Mouse (Mus musculus) liver, embryonic 15.5 days (tissue): ENCODE data around the gene Mdh1b. TPM values are rescaled to one million over a fixed set of nuclear protein-coding genes. Genes with fewer than 3 reads are reported as not detected.

Experiments
- ATAC-seq: fragments of 200-750 bp; cut with Nextera tagmentation; 2 replicates; pipeline ENCODE4 v1.8.0; 2017; ENCODE audit warnings: moderate number of reproducible peaks, mild to moderate bottlenecking, moderate library complexity; ENCODE audit not compliant: insufficient read depth
- H3K27ac ChIP-seq: fragments of 300-500 bp; sonication (generic); replicated peaks from 2 replicates; pipeline ENCODE4 v1.5.1; 2015; ENCODE audit warnings: mild to moderate bottlenecking, inconsistent platforms
- H3K27me3 ChIP-seq: fragments of 300-500 bp; sonication (generic); 2 replicates; pipeline ENCODE4 v1.6.1; 2015; ENCODE audit warnings: mild to moderate bottlenecking, inconsistent platforms
- H3K36me3 ChIP-seq: fragments of 300-500 bp; sonication (generic); replicated peaks from 2 replicates; pipeline ENCODE4 v1.6.1; 2015; ENCODE audit warnings: moderate library complexity, mild to moderate bottlenecking, inconsistent platforms
- H3K4me1 ChIP-seq: fragments of 300-500 bp; sonication (generic); replicated peaks from 2 replicates; pipeline ENCODE4 v1.6.1; 2015; ENCODE audit warnings: inconsistent platforms
- H3K4me2 ChIP-seq: fragments of 300-500 bp; sonication (generic); 2 replicates; pipeline ENCODE4 v1.6.1; 2015; ENCODE audit warnings: moderate library complexity, mild to moderate bottlenecking, inconsistent platforms
- H3K4me3 ChIP-seq: fragments of 300-500 bp; sonication (generic); replicated peaks from 2 replicates; pipeline ENCODE4 v1.5.1; 2015; ENCODE audit warnings: mild to moderate bottlenecking, inconsistent platforms
- H3K9ac ChIP-seq: fragments of 300-500 bp; sonication (generic); 2 replicates; pipeline ENCODE4 v1.6.1; 2015; ENCODE audit warnings: moderate library complexity, mild to moderate bottlenecking, inconsistent platforms
- H3K9me3 ChIP-seq: fragments of 300-500 bp; sonication (generic); replicated peaks from 2 replicates; pipeline ENCODE4 v1.6.1; 2016; ENCODE audit warnings: inconsistent platforms
- WGBS: fragments of 180-500 bp; shearing (Covaris S2); methylation state at CpG from one replicate; pipeline ENCODE4 v1.1.7; 2015; ENCODE audit warnings: mixed read lengths; ENCODE audit not compliant: insufficient replicate concordance; 5-methylcytosine and 5-hydroxymethylcytosine counted together
- polyA plus RNA-seq: library from polyadenylated mRNA; unstranded; fragments of >200 nt; fragmentation: Nextera tagmentation; extraction: Ambion mirVana; gene quantifications from 2 replicates; pipeline ENCODE4 v1.2.1, GENCODE M21; 2015

Gene Mdh1b
- polyA plus RNA-seq, 1 experiment from 2014 or later, result not detected

DNA sequence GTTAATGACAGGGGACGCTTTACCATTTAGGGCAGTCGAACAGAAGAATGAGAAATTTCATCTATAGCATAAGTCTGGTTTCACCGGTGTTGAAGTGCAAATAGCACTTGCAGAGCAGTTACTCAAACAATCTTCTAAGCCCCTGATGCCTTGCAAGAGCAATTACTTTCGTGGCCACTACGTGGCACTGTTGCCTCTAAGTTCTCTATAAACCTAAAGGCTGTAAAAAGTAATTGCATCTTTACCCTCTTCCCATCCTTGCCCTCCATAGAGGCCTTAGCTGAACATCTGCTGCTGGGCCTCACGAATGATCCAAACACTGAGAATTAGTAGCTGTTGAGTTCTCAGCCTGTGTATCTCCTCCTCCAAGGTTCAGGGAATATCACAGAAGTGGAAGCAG lies 72.1 kb downstream of the Mdh1b start:
- WGBS, result 7% methylated on average over 6 of the region's 6 CpGs
- H3K4me1 ChIP-seq, result no peaks in the 10 kb centered on the region
- no peak overlapping the region for H3K27ac ChIP-seq
- H3K36me3 ChIP-seq, result no peaks in the 10 kb centered on the region
- H3K4me2 ChIP-seq, result no peak overlapping the region
- no peaks in the 10 kb centered on the region for H3K27me3 ChIP-seq
- H3K9ac ChIP-seq, result no peak overlapping the region
- H3K4me3 ChIP-seq, result no peak overlapping the region
- H3K9me3 ChIP-seq, result no peaks in the 10 kb centered on the region
- ATAC-seq, result no peak

Other genes starting within 250 kb of the Mdh1b start
- gene Gm39653, start 114.3 kb downstream of the Mdh1b start, polyA plus RNA-seq, result not detected in 2 replicates
- gene Dytn, start 43.4 kb downstream of the Mdh1b start, polyA plus RNA-seq, result not detected in 2 replicates
- 29.0 and 31.6 TPM in 2 replicates for gene Fastkd2, start 296 bp upstream of the Mdh1b start, polyA plus RNA-seq
- gene 4933402D24Rik, start 38.9 kb upstream of the Mdh1b start, polyA plus RNA-seq, result not detected in 2 replicates